Mouse (Mus musculus) mouse embryonic stem cell (cell line): ENCODE measurements around the gene Gnptg.
"Not testable (repeated sequence)": the region's sequence is repeated elsewhere in the genome, so short reads cannot be mapped to it uniquely, and the experiment has no call there.

Source experiments
- in situ Hi-C, 2 experiments: fragments of 300-500 bp; cut with MboI; formaldehyde crosslinking; loops; 1 replicate in 1 of 2; 3 replicates in 1 of 2; pipeline ENCODE4 v1.14.3; 2019 to 2020; ENCODE audit warnings: low sequenced_read_pairs in 2 of 2, low pct_unique_long_range_greater_than_20kb in 1 of 2, mixed read lengths in 1 of 2; ENCODE audit not compliant: unreplicated experiment in 1 of 2

Gene Gnptg

DNA sequence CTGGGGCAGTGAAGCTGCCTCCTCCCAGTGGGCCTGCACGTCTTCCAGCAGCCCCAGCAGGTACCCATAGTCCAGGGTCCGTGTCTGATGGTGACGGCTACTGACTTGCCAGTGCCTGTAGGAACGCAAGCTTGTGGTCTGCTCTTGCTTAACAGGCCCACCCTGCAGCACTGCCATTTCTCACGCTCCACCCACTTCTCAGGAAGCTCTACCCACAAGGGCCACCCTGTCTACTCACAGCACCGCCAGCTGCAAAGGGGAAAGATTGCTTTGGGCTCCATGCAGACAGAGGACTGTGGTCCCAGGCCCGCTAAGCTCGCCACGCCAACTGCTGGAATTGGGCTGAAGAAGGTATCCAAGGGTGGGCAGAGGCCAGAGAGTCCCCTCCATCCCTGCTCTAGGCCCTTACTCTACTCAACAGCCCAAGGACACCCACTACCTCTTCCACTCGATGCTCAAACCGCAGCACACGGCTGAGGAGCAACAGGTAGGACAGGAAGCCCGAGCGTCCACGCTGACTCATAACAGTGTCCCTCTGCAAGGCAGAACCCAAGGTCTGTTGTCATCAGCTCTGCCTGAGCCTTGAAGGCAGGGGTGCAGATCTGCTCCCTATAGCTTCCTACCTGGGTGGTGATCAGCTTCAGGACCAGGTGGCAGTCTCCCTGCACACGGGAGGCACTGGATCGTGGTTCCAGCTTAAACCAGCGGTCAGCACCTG lies 8.3 kb upstream of the Gnptg start:
- in situ Hi-C loops: no loop called here

DNA sequence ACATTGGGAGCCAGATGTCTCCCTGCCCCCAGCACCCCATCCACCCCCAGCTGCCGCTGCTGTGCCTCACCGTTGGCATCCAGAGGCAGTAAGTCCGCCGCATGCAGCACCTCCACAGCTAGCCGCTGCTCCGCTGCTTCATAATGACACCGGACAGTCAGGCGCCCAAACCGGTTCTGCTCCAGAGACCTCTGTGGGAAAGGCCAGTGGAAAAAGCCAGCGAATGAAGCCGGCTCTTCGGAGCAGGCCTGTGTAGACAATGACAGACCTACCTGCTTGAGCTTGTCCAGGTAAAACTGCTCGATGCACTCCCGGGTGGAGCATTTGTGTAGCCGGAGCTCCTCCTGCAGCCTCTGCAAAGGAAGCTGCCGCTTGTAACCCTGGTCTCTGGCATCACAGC lies 4.3 kb upstream of the Gnptg start:
- in situ Hi-C loops: no loop called here

DNA sequence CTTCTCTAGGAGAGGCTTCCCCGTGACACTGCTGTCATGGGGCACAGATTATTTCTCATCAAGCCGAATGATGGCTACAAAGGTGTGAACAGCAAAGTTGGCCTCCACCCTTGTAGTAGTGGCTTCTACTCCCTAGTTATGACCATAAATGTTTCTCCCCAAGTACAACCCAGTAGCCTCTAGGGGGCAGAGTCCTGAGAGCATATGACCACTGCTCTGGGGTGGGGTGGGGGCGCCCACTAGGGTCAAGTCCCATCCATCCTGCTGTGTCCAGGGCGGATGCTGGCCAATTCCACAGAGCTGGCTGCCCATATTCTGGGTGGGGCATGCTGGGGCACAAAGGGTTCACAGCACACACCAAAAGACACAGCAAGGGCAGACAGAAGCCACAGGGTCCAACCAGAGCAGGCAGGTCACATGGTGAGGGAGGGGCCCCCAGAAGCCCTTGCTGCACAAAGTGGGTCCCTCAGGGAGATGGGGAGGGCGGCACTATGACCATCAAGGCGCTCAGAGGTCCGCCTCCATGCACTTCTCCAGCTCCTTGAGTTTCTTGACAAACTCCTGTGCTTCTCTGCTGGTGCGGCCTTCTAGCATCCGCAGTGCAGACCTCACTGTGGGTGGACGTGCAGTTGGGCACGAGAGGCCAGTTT lies 3.3 kb upstream of the Gnptg start:
- in situ Hi-C loops: no loop called here

DNA sequence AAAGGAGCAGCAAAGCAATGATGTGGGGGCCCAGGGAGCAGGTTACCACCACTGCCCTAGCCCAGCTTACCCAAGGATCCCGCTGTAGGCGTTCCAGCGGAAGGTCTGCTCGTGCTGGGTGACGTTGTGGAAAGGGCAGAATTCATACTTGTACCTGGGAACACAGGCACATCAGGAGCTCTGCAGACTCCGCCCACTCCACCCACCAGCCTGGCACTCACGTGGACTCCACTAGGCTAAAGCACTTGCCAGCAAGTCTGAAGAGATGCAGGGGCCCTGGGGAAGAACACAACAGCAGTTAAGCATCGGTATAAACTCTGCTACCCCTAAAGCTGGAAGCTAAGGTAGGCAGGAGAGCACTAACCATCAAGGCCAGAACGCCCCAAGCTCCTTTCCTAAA lies 4.3 kb downstream of the Gnptg start:
- in situ Hi-C loops: no loop called here

DNA sequence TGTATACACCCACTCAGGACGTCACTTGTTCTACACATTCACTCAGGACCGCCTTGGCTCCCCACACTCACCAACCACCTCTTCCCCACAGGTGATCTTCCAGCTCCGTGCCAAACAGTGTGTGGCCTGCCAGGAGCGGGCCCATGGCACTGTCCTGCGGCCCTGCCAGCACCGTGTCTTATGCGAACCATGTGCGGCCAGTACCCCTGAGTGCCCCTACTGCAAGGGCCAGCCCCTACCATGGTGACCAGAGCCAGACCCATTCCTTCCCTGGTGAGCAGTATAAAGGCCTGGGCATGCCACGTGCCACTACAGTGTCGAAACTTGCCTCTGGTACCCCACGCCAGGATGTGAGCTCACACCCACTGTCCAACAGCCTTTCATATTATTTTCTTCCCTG lies 8.3 kb downstream of the Gnptg start:
- in situ Hi-C loops: not testable (repeated sequence)

DNA sequence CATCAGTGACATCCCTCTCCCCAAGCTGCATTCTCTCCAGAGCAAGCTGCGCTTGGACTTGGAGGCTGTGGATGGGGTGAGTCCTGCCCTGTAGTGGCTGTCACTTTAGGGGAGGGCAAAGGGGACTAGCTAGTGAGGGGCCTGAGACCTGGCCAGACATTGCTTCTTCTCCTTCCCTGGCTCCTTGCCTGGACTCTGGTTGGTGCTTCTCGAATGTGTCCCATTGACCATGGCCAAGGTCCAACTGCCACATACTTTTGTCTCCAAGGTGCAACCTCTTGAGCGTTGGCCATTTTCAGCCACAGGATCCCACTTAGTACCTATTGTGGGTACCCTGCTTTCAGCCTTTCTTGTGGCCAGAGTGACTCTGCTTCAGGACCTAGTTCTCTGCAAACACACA lies 9.2 kb downstream of the Gnptg start:
- in situ Hi-C loops: no loop called here

DNA sequence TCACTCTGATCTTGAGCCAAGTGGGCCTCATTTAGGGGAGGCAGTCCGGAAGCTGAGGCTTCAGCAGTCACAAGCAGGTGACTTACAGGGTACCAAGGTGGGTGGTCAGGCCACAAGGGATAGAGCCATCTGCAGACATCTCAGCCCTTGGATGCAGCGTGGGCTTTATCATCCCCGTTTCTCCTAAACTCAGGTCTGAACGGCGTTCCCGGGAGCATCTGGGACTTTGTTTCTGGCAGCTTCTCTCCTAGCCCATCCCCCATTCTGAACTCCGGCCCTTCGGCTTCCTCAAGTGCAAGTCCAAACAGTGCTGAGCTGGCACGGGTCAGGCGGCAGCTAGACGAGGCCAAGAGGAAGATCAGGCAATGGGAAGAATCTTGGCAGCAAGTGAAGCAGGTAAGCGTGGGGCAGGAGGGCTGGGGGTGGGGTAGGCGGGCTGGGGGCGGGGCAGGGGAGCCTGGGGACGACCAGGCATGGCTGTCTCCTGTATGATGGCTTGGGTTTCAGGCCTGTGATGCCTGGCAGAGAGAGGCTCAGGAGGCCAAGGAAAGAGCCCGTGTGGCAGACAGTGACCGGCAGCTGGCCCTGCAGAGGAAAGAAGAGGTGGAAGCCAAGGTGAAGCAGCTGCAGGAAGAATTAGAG lies 9.8 kb downstream of the Gnptg start:
- in situ Hi-C loops: not testable (repeated sequence)

DNA sequence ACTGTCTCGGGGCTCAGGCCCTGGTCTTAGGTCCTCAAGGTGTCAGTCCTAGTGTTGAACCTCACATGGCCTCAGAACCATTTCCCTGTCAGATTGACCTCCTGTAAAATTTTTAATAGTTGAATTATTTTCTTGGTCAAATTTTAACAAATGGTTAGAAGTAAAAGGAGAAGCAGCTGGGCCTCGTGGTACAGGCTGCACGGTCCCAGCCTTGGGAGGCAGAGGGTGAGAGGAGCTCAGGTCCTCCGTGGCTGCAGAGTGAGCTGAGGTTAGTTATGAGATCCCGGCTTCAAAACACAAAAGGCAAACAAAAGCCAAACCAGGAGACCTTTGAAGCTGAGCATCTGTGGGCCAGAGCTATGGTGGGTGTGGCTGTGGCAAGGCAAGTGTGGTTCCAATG lies 11.9 kb downstream of the Gnptg start:
- in situ Hi-C loops: no loop called here

DNA sequence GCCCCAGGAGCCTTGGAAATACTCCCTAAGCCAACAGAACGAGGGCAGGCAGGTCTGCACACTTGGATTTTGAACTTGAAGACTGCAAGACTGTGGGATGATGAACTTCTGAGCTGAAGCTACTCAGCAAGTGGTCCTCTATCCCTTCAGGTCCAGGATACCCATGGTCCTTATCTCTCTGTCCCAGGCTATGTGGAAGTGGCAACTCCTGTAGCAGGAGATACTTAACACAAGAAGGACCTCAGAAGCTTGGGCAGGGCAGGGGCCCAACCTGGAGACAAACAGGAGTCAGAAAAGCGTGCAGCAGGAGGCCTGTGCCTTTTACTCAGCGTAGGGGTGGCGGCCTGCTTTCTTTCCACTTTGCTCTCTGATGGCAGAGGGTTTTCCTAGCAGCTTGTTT lies 14.3 kb downstream of the Gnptg start:
- in situ Hi-C loops: no loop called here

DNA sequence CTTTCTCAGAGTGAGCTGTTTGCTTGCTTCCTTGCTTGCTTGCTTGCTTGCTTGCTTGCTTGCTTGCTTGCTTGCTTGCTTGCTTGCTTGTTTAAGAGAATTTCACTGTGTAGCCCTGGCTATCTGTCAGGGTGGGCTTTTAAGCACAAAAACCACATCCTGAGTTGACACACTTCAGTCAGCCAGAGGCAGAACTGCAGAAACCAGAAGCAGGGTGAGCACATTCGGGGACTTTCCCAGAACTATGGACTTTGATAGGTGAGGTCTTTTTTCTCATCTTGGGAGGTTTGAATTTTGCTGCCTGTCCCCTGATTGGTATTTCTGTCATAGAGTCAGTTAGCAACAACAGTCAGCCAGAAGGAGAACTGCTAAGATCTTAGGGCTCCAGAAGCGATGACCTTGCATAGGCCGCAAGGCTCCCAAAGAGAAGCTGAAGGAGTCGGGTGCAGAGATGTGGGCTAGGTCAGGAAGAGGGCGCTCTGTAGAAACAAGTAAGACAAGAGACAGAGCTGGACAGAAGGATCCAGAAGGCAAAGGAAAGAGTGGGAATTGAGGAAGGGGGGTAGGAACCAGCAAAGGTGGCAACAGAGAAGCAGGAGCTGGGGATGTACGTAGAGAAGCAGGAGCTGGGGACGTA lies 15.2 kb downstream of the Gnptg start:
- in situ Hi-C loops: no loop called here

DNA sequence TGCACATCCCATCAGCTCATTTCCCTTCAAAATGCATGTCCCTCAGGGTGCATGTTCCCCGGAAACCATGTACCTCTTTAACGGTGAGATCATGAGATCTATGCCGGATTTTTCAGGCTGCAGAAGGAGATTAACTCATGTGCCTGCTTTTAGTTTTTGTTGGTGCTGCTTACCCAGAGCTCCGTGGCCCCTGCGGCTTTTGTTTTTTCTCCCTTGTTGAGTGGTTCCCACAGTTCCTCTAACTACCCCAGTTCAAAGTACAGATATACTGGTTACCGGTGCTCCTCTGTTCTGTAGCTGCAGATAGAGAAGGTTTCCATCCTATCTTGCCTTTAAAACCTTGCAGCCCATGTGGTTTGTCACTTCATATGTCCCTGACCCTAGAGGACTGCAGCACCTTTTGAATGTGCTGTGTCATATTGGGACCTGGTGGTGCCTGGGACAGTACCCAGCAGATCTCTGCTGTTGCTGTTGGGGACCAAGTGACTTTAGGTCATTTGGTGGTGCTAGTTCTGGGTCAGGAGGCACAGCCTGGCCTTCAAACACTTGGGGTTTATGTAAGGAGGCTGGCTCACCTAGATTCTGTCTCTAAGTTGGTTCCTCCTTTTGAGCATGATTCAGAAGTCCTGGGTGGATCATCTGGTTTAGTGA lies 16.8 kb downstream of the Gnptg start:
- in situ Hi-C loops: no loop called here

DNA sequence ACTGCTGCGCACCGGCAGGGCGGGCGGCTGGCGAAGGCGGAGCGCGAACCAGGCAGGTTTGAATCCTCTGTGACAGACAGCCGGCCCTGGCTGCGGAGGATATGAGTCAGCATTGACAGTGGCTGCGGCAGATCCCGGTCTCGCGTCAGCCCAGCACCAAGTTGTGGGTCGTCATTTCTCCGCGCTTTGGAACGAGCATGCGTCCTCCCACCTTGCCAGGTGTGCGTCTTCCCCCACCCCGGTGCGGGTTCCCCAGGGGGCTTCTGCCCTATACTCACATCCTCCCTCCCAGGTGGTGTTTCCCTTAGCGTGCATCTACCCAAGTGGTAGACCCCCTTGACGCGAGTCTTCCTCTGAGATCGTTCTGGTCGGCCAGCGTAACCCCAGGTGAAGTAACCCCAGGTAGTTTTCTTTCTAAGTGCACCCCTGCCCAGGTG lies 17.4 kb downstream of the Gnptg start:
- in situ Hi-C loops: not testable (repeated sequence)

DNA sequence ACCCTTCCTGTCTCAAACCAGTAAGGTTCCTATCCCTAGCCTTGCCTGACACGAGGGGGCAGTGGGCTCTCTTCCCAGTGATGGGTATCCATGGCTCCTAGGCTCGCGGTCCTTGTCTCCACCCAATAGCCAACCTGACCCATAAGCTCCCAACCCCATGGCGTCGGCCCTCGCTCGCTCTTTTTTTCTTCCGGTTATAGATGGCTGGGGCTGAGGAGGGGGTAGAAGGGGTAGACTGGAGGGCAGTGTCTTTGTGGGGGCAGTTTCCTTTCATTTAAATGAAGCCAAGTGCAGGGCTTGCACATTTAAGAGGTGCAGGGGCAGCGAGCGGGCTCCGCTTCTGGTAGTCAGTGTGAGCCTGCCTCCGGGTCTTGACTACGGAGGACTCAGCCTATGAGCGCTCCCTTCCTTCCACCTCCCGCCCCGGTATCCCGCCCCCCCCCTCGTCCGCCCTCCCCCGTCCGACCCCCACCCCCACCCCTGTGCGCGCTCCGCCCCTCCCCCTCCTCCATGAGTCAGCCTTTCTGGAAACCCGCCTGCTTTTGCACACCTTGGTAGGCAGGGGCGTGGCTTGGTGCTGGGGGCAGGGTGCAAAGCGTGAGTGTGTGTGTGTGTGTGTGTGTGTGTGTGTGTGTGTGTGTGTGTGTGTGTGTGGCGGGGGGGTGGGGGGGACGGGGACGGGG lies 18.0 kb downstream of the Gnptg start:
- in situ Hi-C loops: no loop called here

DNA sequence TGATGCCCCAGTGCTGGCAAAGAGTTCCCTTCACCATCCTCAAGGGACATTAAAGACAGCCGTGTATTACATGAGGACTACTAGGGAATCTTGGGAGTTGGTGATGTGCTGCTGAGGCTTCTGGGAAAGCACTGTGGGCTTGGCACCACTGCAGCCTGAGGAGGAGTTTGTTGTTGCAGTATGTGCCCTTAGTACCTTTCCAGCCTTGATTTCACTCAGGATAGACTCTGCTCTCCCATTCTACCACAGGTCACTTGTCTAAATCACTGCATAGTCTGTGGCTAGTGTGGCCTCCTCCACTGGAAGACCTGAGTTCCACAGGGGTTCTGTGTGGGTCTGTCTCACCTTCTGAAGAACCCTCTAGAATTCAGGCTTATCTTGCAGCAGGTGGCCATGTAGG lies 19.2 kb downstream of the Gnptg start:
- in situ Hi-C loops: no loop called here

DNA sequence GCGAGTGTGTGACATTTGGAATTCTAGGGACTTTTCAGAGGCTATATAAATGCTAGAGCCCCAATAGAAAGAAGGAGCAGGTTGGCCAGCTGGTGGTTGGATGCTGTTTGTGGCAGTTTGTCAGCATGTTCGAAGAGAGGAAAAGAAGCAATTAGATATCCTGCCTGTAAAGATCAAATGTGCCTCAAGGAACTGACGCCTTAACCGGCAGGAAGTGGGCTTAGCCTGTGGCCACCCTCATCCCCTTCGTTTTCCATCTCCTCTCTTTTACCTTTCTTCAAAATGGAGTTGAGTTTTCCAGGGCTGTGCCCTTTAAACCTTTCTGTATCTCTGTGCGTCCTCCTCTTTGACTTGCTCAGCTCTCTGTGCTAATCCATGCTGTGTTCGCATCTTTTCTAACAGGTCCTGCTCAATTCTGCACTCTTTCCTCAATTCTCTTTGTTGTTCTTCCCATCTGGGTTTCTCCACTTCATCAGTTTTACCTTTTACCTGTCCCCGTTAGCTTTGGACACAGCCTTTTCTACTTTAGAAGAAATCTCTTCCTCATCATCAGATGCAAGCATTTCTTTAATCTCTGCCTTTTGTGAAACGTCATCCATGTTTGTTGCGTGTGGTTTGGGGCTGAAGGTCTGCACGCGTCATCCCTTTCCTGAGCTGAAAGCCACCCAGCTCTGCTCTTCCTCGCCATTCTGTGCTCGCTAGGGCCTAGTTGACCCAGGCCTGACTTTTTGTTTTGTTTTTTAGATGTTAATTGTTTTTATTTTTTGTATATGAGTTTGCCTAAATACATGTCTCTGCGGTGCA lies 20.2 kb downstream of the Gnptg start:
- in situ Hi-C loops: no loop called here

DNA sequence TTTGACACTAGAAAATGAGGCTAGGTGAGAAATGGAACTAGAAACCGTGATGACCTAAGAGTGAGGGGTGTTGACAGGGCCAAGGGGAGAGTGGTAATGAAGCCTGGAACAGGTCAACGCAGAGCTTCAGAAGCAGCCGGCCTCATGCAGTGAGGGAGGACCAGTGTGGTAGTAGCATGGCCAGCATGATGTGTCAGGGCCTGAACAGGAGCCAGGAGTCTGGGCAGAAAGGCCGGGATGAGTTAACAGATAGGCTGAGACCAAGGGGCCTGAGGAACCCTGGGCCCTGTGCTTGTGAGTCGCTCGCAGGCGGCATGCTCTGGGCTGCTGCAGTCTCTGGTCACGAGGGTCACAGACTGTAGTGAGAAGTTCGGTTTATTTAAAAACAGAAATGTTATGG lies 21.0 kb downstream of the Gnptg start:
- in situ Hi-C loops: no loop called here

DNA sequence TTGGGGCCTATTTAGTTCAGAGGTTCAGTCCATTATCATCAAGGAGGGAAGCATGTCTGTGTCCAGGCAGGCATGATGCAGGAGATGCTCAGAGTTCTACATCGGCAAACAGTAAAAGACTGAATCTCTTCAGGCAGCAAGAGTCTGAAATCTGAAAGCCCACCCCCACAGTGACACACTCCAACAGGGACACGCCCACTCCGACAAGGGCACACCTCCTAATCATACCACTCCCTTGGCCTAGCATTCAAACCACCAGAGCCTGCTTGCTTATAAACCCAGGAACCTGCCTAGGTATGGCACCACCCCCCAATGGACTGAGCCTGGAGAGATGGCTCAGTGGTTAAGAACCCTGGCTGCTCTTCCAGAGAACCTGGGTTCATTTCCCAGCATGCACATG lies 24.5 kb downstream of the Gnptg start:
- in situ Hi-C loops: no loop called here

DNA sequence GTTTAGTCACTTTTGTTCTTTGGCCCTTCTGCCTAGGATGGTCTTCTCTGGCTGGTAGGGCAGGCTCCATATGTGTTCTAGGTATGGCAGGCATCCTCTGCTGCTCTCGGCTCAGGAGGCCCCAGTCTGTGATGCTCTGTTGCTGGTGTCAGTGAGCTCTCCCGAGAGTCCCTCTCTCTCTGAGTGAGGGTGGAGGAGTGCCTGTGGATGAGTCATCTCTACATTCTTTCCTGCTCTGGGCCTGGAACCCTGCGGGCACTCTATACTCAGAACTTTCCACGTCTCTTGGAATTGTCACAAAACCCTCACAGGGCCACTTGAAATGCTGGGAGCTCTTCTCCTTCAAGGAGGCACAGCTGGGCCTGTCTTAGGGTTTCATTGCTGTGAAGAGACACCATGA lies 28.2 kb downstream of the Gnptg start:
- in situ Hi-C loops: no loop called here
